Mouse (Mus musculus): ENCODE measurements around the gene Atf1. TPM values are rescaled to one million over a fixed set of nuclear protein-coding genes. Genes with fewer than 3 reads are reported as not detected.

Atf1 gene
- polyA plus RNA-seq, 1 experiment: 20.6 TPM

GRCm38 (mm10) chr15:100230655-100231054, 3.0 kb downstream of the Atf1 start:
- Histone ChIP-seq H3K4me1 (peaks cover 67% of the 10 kb centered on the region), H3K9me3 (no peaks in the 10 kb centered on the region), H3K4me3 (replicated peaks) (no peak overlapping the region), H3K36me3 (replicated peaks; ENCODE audit: low read length) (peaks cover 55% of the 10 kb centered on the region), H3K27me3 (replicated peaks) (no peaks in the 10 kb centered on the region)
- no peak for TF ChIP-seq FLI1 (IDR thresholded peaks at IDR 0.05; ENCODE audit: low read length)
- TF ChIP-seq GATA1 (IDR thresholded peaks at IDR 0.05; ENCODE audit: borderline replicate concordance, low read length): no peak

GRCm38 (mm10) chr15:100231616-100232525, 4.3 kb downstream of the Atf1 start:
- TF ChIP-seq FLI1 (IDR thresholded peaks at IDR 0.05; ENCODE audit: low read length) (no peak), GATA1 (IDR thresholded peaks at IDR 0.05; ENCODE audit: borderline replicate concordance, low read length) (no peak)
- Histone ChIP-seq H3K9me3 (no peaks in the 10 kb centered on the region), H3K36me3 (replicated peaks; ENCODE audit: low read length) (peaks cover 61% of the 10 kb centered on the region), H3K4me1 (peaks cover 70% of the 10 kb centered on the region), H3K27me3 (replicated peaks) (no peaks in the 10 kb centered on the region), H3K4me3 (replicated peaks) (no peak overlapping the region)

- no peak overlapping the region for H3K4me3 ChIP-seq (replicated peaks)
- H3K4me1 ChIP-seq: peaks cover 75% of the 10 kb centered on the region
- TF ChIP-seq FLI1 (IDR thresholded peaks at IDR 0.05; ENCODE audit: low read length) (no peak), GATA1 (IDR thresholded peaks at IDR 0.05; ENCODE audit: borderline replicate concordance, low read length) (no peak)
- no peaks in the 10 kb centered on the region for H3K27me3 ChIP-seq (replicated peaks)
- peaks cover 88% of the 10 kb centered on the region for H3K36me3 ChIP-seq (replicated peaks; ENCODE audit: low read length)
- H3K9me3 ChIP-seq: no peaks in the 10 kb centered on the region
Measured at GRCm38 (mm10) chr15:100235208-100235965, 7.8 kb downstream of the Atf1 start.

DNA sequence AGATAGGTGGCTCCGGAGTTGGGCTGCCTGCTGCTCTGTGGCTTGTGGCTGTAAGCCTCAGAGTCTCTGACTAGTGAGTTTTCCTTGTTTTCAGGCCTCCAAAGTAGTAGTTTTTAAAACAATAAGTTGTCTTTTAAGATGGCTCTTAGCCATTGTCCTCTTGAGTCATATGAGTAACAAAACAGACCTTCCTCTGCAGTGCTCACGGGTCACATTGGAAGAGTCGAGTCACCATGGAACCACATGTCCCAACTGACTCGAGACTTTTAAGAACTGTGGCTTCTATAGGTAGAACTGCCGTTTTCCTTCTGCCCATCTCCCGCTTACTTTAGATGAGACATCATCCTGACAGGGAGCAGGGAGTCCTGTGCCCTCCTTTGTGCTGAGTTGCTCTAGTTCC, 9.3 kb downstream of the Atf1 start:
- peaks cover 70% of the 10 kb centered on the region for H3K4me1 ChIP-seq
- H3K27me3 ChIP-seq (replicated peaks): no peaks in the 10 kb centered on the region
- peak overlapping the region; percentile 20 for H3K4me3 ChIP-seq (replicated peaks)
- no peak for TF ChIP-seq FLI1 (IDR thresholded peaks at IDR 0.05; ENCODE audit: low read length)
- H3K9me3 ChIP-seq: no peaks in the 10 kb centered on the region
- peaks cover 96% of the 10 kb centered on the region for H3K36me3 ChIP-seq (replicated peaks; ENCODE audit: low read length)

GRCm38 (mm10) chr15:100241780-100242179, 14.2 kb downstream of the Atf1 start:
- no peak for TF ChIP-seq GATA1 (IDR thresholded peaks at IDR 0.05; ENCODE audit: borderline replicate concordance, low read length)
- no peak for TF ChIP-seq FLI1 (IDR thresholded peaks at IDR 0.05; ENCODE audit: low read length)
- Histone ChIP-seq H3K27me3 (replicated peaks) (no peaks in the 10 kb centered on the region), H3K36me3 (replicated peaks; ENCODE audit: low read length) (peaks cover 97% of the 10 kb centered on the region)

DNA sequence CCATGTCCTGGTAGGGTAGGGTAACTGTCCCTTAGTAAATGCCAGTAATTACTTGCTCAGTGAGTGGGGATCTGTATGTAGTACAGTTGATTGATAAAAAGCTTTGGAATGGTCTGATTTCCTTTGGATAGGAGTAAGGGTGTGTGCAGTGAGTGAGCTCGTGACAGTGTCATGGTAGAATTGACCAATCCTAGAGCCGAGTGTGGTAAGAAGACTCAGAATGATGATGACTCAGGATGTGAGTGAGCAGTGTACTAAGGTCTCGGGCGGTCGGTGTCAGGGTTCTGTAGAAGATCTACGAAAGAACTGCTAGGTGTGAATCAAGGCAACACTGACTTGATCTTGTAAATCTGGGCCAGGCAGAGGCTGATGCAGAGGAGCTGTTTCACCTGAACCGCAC, 18.3 kb downstream of the Atf1 start:
- TF ChIP-seq GATA1 (IDR thresholded peaks at IDR 0.05; ENCODE audit: borderline replicate concordance, low read length) (no peak), FLI1 (IDR thresholded peaks at IDR 0.05; ENCODE audit: low read length) (no peak)
- Histone ChIP-seq H3K36me3 (replicated peaks; ENCODE audit: low read length) (peaks cover 98% of the 10 kb centered on the region), H3K27me3 (replicated peaks) (no peaks in the 10 kb centered on the region), H3K4me1 (peaks cover 39% of the 10 kb centered on the region), H3K4me3 (replicated peaks) (no peak overlapping the region), H3K9me3 (no peaks in the 10 kb centered on the region)

More at GRCm38 (mm10) chr15:100241780-100242179, 14.2 kb downstream of the Atf1 start:
- H3K4me1 ChIP-seq: peaks cover 42% of the 10 kb centered on the region
- no peak overlapping the region for H3K4me3 ChIP-seq (replicated peaks)
- H3K9me3 ChIP-seq: no peaks in the 10 kb centered on the region

DNA sequence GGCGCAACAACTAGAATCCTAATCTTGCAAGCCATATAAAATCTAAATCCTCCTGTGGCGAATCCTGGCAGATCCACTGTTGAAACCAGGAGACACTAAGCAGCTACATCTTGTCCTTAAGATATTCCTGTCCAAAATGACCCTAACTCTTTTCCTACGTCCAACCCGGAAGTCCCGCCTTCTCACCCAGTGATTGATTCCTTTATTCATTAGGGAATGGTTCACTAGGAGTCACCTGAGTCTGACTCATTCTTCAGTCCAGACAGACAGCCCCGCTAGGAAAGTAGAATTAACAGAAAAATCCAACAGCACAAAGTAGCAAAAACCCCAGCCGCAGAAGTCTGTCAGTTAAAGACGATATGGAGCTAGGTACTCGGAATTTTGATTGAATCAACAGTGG, 19.7 kb downstream of the Atf1 start:
- H3K4me1 ChIP-seq: peaks cover 31% of the 10 kb centered on the region
- peaks cover 98% of the 10 kb centered on the region for H3K36me3 ChIP-seq (replicated peaks; ENCODE audit: low read length)
- no peaks in the 10 kb centered on the region for H3K9me3 ChIP-seq
- no peak for TF ChIP-seq GATA1 (IDR thresholded peaks at IDR 0.05; ENCODE audit: borderline replicate concordance, low read length)
- no peak for TF ChIP-seq FLI1 (IDR thresholded peaks at IDR 0.05; ENCODE audit: low read length)
- no peaks in the 10 kb centered on the region for H3K27me3 ChIP-seq (replicated peaks)
- no peak overlapping the region for H3K4me3 ChIP-seq (replicated peaks)

DNA sequence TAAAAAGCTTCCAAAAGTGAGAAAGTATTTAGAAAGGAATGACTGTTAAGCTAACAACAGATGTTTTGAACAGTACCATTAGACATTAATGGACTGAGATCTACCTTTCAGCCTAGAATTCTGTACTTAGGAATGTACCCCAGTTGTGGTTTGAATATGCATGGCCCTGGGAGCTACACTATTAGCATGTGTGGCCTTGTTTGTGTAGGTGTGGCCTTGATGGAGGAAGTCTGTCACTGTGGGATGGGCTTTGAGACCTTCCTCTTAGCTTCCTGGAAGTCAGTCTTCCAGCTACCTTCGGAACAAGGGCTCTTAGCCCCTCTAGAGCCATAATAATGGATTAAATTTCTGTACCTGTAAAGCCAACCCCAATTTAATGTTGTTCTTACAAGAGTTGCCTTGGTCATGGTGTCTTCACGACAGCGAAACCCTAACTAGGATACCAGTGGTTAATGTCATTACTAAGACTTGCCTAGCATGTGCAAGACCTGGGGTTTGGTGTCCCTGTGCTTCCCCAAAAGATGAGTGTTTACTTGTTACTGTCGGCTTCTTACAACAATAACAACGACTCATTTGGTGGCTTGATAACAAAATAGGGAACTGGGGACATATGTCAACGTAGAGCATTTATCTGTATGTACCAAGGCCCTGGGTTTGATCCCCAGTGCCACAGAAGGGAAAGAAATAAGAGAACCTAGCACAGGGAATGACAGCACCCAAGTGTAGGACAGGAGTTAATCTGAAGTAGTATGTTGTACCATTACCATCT, 21.2 kb downstream of the Atf1 start:
- H3K9me3 ChIP-seq: no peaks in the 10 kb centered on the region
- H3K36me3 ChIP-seq (replicated peaks; ENCODE audit: low read length): peaks cover 99% of the 10 kb centered on the region
- no peaks in the 10 kb centered on the region for H3K27me3 ChIP-seq (replicated peaks)
- H3K4me3 ChIP-seq (replicated peaks): no peak overlapping the region
- H3K4me1 ChIP-seq: peaks cover 31% of the 10 kb centered on the region
- TF ChIP-seq GATA1 (IDR thresholded peaks at IDR 0.05; ENCODE audit: borderline replicate concordance, low read length) (no peak), FLI1 (IDR thresholded peaks at IDR 0.05; ENCODE audit: low read length) (no peak)

DNA sequence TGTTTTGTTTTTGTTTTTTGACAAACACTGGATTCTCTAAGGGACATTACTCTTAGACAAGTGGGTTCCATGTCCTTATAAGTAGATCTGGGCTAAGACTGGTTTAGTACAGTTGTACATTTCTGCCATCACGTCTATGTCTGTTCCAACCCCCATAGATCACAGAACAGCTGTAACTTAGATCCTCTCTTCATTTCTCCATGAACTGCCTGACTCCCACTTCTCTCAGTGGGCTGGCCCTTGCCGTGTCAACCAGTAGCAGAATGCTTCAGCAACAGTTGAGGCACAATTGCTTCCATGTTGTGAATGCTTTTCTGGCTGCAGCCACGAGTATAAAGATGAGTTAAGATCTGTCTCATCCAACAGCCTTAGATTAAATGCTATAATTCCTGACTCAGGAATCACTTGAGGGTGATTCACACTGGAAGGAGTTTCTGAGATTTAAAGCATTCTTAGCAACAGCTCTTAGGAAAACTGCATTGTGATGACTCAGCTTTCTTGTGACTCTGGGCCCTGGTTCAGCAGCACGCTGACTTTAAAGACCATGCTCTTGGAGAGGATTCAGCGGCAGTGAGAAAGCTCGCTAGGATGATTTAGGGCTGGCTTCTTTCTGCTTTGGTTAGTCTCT, 23.6 kb downstream of the Atf1 start:
- H3K4me3 ChIP-seq (replicated peaks): no peak overlapping the region
- H3K9me3 ChIP-seq: no peaks in the 10 kb centered on the region
- peaks cover 100% of the 10 kb centered on the region for H3K36me3 ChIP-seq (replicated peaks; ENCODE audit: low read length)
- peaks cover 25% of the 10 kb centered on the region for H3K4me1 ChIP-seq
- TF ChIP-seq FLI1 (IDR thresholded peaks at IDR 0.05; ENCODE audit: low read length) (no peak), GATA1 (IDR thresholded peaks at IDR 0.05; ENCODE audit: borderline replicate concordance, low read length) (no peak)
- no peaks in the 10 kb centered on the region for H3K27me3 ChIP-seq (replicated peaks)
